Mouse (Mus musculus) frontal cortex, adult (tissue): ENCODE data around the gene Fcgrt.
A peak's percentile ranks its signal among the peaks of the same experiment; 100 is the strongest.

Experiments used
- ATAC-seq: cut with Nextera tagmentation; 2 replicates; pipeline ENCODE4 v1.9.2; 2017; ENCODE audit warnings: mild to moderate bottlenecking, moderate library complexity, mixed read lengths; ENCODE audit not compliant: low TSS enrichment

Fcgrt gene

DNA sequence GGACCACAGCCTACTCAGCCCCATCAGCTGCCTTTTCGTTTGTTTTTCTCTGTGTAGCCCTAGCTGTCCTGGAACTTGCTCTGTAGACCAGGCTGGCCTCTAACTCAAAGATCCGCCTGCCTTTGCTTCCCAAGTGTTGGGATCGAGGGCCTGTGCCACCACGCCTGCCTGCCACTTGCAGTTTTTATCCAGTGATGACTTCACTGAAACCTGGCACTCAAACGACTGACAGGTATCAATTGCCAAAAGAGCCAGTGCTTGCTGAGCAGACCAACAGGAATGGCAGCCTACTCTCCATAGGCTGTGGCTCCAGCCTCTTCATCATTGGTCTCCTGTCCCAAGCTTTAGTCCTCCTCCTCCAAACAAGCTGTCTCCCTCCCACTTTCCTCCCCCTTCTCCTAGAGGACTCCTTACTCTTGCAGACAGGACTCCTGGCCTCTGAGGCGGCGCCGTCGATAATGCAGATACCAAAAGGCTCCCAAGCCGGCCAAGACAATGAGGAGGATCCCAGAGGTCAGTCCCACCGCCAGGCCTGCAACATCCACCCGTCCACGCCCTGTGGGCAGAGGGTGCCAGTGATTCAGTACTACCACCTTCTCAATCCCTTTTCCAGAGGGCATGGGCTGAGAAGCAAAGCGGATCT is 47.2 kb downstream of the Fcgrt start:
- no peak for ATAC-seq

DNA sequence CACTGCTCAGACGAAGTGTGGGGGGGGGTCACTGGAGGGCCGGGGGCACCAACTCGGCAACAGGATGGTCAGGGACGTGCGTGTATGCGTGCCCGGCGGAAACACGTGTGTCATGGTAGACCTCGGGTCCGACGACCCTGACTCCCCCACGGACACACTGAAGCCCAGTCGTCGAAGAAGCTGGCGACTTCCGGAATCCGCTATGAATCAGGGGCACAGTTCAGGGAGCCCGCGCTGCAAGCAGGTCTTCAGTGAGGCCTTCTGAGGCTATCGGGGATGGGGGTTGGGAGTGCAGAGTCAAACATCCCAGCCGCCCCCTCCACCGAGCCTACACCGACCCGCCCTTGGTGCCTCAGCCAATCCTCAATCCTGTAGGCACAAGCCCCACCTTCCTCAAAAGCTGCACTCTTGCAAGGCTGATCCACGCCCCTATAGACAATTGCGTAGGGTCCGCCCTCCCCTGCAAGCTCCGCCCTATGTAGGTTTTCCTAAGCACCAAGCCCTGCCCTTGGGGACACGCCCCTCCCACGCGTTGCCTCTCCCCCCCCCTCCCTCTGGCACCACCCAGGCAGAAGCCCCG is 49.6 kb downstream of the Fcgrt start:
- ATAC-seq = peak; percentile 87

DNA sequence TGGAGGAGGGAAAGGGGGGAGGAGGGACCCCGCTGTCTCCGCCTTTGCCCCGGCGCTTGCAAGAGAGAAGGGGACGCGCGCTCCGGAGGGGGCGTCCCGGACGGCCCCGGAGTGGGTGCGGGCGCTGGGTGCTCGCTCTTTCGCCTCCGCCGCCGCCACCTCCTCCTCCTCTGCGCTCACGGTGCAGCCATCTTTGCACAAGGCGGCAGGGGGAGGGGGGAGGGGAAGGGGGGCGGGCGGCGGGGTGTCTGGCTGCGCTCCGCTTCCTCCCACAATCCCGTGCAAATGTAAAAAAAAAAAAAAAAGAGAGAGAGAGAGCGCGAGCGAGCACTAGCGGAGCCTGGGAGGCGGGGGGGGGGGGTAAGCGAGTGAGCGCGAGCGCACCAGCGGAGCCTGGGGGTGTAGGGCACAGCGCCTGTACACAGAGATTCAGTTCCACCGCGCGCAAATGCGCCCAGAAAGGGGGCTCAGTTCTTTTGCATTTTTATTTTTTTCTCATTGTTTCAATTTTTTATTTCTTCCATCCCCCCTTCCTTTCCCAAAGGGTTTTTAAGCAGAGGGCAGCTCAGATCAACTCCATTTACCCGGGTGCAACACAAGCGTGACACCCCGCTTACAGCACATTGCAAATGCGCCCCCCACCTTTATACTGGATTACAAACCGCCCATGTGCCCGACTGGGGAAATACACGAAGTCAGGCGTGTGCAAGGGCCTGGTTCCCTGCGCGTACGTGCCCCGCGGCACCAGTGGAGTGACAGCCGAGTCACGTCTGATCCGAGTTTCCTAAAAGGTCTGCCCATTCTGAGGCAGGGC is 50.3 kb downstream of the Fcgrt start:
- ATAC-seq = peak; percentile 50

DNA sequence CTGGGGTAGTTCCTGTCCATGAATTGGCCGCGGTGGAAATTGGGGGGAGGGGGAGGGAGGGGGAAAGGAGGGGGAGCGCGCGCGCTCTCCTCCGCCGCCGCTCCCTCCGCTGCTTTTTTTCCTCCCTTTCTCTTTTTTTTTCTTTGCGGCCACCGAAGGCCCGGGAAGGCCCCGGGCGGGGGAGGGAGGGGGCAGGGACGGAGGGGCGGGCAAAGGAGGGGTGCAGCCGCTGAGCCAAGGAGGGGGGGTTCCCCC is 50.9 kb downstream of the Fcgrt start, which contains the start of gene Prr12:
Prr12 (minus strand) TSS at position 20 of the 255 bp plus-strand sequence.
- no peak for ATAC-seq

DNA sequence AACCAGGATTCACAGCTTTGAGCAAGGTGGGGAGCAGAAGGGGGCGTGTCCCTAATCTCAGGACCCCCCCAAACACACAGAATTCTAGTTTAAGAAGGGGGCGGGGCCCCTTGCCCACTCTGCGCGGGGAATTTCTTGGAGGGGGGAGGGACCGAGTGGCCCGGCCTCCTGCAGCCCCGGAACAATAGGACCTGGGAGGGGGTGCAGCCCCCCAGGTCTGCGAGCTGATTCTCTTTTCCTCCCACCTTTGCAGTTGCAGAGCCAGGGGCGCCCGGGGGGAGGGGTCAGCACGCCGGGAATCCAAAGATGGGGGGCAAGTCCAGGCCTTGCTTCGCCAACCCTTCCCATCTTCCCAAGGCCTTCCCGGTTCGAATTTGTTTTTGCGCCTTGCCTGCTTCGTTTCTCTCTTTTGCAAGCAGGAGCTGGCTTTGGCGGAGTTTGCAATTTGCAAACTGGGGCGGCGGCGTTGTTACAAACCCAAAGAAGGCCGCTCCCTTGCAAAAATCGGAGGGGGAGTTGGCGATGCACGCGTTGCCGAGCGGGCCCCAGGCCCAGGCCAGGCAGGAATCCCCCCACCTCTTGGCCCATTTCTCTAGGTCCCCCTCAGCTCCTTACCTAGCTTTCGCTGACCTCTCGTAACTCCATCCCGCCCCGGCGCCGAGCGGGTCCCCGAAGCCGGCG is 51.3 kb downstream of the Fcgrt start:
- no peak for ATAC-seq

DNA sequence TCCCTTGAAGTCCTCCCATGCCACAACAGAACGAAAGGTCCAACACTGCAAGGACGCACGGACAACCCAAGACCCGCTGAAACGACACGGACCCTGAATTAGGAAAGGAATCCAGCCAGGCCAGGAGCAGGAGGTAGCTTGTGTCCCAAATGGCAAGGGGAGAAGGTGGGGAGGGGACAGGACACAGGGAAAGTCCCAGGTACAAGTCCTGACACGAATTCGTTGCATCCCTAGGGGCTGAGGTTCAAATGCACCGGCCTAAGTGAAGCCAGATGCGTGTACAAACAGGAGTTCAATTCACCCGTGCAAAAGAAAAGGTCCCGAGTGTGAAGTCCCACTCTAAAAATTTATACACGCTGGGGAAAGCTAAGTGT is 52.1 kb downstream of the Fcgrt start:
- ATAC-seq = no peak

DNA sequence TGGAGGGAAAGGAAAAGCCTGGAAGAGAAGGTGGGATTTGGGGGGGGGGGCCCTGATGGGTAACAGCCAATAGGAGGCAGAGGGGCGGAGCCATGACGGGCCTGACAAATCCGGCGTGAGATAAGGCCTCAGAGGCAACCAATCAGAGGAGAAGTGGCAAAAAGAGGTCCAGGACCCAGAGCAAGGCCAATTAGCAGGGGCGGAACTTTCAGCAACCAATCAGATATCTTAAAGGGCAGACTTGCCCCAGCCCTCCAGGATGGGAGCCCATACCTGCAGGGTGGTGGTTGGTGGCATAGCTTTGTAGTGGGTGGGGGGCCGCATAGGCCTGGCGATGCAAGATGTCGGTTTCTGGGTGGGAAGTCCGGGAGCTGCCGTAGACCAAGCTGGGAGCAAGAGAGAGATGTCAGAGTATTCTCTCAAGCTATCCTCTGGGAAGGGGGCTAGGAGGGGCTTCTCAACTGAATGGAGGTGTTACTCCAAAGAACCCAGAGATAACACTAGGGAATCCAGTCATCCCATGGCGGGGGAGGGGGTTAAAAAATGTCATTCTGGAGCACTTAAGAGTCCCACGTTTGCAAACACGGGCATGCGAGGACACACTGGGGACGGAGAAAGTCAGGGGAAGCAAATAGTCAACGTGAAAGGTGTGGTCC is 52.6 kb downstream of the Fcgrt start:
- ATAC-seq = peak; percentile 42

DNA sequence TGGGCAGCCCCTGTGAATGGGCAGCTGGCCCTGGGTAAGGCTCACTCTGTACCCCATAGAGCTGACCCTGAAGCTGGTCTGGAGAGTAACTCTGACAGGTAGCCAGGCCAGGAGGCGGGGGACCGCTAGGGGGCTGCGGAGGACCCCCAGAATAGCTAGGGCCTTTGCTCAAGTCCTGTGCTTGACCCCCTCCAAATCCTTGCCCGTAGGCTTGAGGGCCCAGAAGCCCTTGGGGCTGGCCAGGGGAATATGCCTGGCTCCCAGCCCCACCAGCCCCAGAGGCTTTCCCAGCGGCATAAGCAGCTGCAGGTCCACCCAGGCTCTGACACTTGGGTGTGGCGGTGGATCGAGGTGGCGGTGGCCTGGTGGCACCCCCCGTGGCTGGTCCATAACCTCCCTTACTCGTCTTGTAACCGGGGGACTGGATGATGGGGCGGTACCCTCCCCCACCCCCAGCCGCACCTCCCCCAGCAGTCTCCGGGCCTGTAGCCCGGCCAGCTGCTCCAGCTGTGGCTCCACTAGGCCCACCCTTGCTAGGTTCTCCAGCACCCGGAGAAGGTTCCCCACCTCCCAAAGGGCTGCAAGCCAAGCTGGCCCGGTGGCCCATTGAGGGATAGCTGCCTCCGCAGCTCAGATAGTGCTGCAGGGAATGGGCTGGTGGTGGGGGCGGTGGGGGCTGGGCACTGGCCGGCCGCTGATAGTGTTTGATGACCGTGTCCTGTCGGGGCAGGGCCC is 54.6 kb downstream of the Fcgrt start:
- ATAC-seq = no peak

DNA sequence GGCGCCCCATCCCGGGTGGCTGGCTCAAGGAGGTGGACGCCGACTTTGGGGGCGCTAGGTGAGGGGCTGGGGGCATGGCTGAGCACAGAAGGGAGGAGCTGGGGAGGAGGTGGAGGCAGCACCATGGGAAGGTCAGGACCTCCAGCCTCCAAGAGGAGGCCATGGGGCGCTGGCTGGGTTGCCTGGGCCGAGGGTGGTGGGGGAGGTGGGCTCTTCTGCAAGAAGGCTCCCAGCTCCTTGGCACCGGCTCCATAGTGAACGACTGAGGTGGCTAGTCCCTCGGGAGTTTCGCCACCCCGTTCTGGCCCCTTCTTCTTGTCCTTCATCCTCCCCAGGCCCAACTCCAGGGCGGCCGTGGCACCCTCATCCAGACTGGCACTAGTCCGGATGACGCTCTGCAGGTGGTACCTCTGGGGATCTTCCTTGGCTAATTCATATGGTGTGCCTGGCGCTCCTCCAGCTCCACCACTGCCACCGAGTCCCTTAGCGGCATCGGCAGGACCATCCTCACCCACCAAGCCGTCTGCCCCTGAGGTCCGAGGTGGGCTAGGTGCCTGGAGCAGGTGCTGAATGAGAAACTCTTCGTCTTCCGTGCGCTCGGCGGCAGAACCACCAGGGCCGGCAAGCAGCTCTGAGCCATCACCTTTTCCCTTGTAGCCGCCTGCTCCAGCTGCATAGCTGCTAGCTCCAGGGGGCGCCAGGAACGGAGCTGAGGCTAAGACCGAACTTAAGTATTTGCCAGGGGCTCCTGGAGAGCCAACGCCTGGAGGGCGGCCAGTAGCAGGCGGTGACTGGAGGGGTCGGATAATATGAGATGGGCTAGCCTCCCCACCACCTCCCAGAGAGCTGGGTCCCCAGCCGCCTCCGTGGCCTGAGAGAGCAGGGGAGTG is 55.4 kb downstream of the Fcgrt start:
- no peak for ATAC-seq

DNA sequence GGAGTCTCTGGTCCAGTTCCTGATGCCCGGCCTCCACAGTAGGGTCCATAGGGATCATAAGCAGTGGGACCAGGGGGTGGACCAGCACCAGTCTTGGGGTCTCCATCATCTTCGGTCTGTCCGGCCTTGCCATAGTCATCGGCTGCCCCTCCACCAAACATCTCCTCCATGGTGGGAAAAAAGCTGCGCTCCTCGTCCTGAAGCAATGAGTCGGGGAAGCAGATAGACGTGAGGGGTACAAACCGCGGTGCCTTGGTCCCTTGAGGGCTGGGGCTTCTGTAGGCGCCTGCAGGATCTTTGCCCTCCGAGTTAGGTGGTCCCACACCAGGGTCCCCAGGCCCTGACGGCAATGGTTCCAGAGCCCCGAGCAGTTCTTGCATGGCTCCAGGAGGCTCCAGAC is 56.2 kb downstream of the Fcgrt start:
- ATAC-seq = no peak

DNA sequence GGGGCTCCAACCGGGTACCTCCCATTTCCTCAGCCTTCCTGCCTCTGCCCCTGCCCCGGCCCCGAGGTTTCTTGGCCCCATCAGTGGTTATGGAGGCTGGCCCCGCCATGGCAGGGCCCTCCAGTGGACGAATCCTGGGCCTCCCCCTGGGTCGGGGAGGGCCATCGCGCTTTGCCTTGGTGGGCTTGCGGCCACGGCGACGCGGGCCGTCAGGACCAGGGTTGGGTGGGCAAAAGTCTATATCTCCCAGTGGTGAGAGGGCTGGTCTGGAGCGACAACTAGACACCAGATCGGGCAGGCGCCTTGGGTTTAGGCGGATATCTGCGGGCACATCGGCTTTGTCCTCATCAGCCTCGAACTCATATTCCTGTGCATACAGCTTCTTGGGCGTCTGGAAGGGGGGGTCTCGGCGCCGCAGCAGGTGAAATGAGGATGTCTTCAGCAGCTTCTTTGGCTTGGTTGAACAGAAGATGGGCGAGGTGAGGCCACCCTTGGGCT is 56.7 kb downstream of the Fcgrt start:
- no peak for ATAC-seq

DNA sequence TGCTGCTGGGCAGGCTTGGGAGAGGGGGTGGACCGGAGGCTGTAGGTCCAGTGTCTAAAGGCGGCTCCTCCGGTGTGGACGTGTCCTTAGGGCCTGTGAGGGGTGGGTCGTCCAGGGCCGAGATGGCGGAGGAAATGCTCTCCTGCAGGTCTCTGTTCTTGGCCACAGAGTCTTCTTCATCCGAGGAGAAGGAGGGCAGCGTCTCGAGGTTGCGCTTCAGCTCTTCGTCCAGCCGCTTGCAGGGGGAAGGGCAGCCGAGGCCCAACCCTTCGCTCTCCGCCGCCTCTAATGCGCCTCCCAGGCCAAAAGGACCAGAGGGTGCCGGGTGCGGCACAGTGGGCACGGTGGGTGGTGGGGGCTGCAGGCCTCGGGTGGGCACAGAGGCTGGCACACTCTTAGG is 57.9 kb downstream of the Fcgrt start:
- ATAC-seq = no peak

DNA sequence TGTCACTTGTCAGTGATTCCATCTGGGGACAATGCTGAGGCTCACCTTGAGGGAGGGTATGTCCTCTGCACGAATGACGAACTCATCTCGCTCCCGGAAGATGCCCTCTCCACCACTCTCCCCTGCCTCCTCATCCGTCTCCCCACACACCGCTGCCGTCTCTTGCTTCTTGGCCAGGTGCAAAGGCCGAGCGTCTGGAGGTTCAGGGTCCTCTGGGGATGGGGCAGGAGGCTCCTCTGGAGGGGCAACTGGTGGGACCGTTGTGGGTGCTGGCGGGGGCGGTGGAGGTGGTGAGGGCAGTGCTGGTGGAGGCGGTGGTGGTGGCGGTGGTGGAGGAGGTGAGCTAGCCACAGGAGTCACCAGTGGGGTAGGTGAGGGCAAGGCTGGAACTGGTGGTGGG is 60.3 kb downstream of the Fcgrt start:
- no peak for ATAC-seq
